Mouse (Mus musculus): ENCODE data around the gene 1110057P08Rik.
"Not testable (repeated sequence)": the region's sequence is repeated elsewhere in the genome, so short reads cannot be mapped to it uniquely, and the experiment has no call there.

1110057P08Rik gene

DNA sequence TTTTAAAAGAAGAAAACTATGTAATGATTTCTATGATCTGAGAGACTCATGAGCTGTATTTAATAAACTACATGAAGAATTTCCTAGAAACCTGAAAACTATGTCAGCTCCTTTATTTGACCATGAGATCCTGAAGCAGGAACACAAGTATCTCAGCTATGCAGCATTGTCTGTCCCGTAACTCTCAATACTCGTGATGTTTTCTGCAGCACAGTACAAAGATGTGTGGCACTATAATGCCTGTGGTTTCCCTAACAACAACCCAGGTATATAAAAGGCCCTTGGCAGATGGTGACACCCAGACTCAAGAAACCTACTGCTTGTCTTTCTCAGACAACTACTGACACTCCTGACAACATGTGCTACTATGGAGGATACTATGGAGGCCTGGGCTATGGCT, at the start of gene 1110057P08Rik:
TSS of gene 1110057P08Rik (plus strand) at position 301 of the 400 bp plus-strand sequence.
- no peak for DNase-seq

DNA sequence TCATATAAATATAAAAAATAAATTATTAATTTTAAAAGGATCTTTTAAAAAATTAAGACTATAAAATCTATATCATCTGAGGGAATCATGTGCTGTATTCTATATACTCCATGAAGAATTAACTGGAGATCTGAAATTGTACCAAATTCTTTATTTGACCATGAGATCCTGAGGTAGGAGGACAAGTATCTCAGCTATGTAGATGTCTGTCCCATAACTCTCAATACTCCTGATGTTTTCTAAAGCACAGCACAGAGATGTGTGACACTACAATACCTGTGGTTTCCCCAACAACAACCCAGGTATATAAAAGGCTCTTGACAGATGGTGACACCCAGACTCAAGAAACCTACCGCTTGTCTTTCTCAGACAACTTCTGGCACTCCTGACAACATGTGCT, 34.0 kb upstream of the 1110057P08Rik start, which contains the start of gene Gm6358:
TSS of gene Gm6358 (plus strand) at position 301 of the 400 bp plus-strand sequence.
- no peak for DNase-seq

GRCm38 (mm10) chr16:89150786-89151185, 23.7 kb upstream of the 1110057P08Rik start, which contains the start of gene Gm10061:
Gene Gm10061 (plus strand): TSS chr16:89151086.
- no peak for DNase-seq

- DNase-seq, result no peak
These were observed 16.9 kb upstream of the 1110057P08Rik start, which contains the start of gene Gm9789 for GRCm38 (mm10) chr16:89157652-89158051. Gene Gm9789 (plus strand): TSS chr16:89157952.

GRCm38 (mm10) chr16:89169190-89169589, 5.3 kb upstream of the 1110057P08Rik start, which contains the start of gene Gm7735:
Gene Gm7735 (plus strand): TSS chr16:89169490.
- not testable (repeated sequence) for DNase-seq

GRCm38 (mm10) chr16:89188621-89189020, 14.1 kb downstream of the 1110057P08Rik start:
- DNase-seq, result no peak

- no peak for DNase-seq
These were observed 31.0 kb downstream of the 1110057P08Rik start, which contains the start of gene Krtap20-2 for GRCm38 (mm10) chr16:89205561-89205960. Gene Krtap20-2 (plus strand): TSS chr16:89205861.

All from thymus, postnatal 36 days (tissue).